Mouse (Mus musculus) midbrain, embryonic 16.5 days (tissue): ENCODE results near the gene Kif5c. TPM values are rescaled to one million over a fixed set of nuclear protein-coding genes. Genes with fewer than 3 reads are reported as not detected.
A peak's percentile ranks its signal among the peaks of the same experiment; 100 is the strongest.

Source experiments
- ATAC-seq: fragments of 200-750 bp; cut with Nextera tagmentation; 2 replicates; pipeline ENCODE4 v1.8.0; 2017; ENCODE audit warnings: moderate TSS enrichment
- H3K27ac ChIP-seq: fragments of 300-500 bp; sonication (generic); 2 replicates; pipeline ENCODE4 v1.5.1; 2014; ENCODE audit warnings: mild to moderate bottlenecking, low read length, mixed read lengths
- H3K27me3 ChIP-seq: fragments of 300-500 bp; sonication (generic); 2 replicates; pipeline ENCODE4 v1.6.1; 2014; ENCODE audit warnings: low read depth, low read length, mixed read lengths; ENCODE audit not compliant: control insufficient read depth, insufficient read depth
- H3K36me3 ChIP-seq: fragments of 300-500 bp; sonication (generic); 2 replicates; pipeline ENCODE4 v1.6.1; 2014; ENCODE audit warnings: mild to moderate bottlenecking, low read length, moderate library complexity, mixed read lengths; ENCODE audit not compliant: control insufficient read depth, insufficient read depth
- H3K4me1 ChIP-seq: fragments of 300-500 bp; sonication (generic); 2 replicates; pipeline ENCODE4 v1.6.1; 2014; ENCODE audit warnings: mild to moderate bottlenecking, low read length, mixed read lengths; ENCODE audit not compliant: control insufficient read depth, insufficient read depth
- H3K4me2 ChIP-seq: fragments of 300-500 bp; sonication (generic); 2 replicates; pipeline ENCODE4 v1.6.1; 2014; ENCODE audit warnings: mild to moderate bottlenecking, low read length, mixed read lengths
- H3K4me3 ChIP-seq: fragments of 300-500 bp; sonication (generic); 2 replicates; pipeline ENCODE4 v1.5.1; 2014; ENCODE audit warnings: low read depth, mild to moderate bottlenecking, low read length, moderate library complexity, mixed read lengths
- H3K9ac ChIP-seq: fragments of 300-500 bp; sonication (generic); 2 replicates; pipeline ENCODE4 v1.6.1; 2014; ENCODE audit warnings: low read depth, low read length, mixed read lengths
- H3K9me3 ChIP-seq: fragments of 300-500 bp; sonication (generic); replicated peaks from 2 replicates; pipeline ENCODE4 v1.6.1; 2014; ENCODE audit warnings: mild to moderate bottlenecking, low read length, mixed read lengths; ENCODE audit not compliant: control insufficient read depth, poor library complexity, severe bottlenecking
- WGBS: fragments of 180-500 bp; shearing (Covaris S2); extraction: QIAGEN DNeasy Blood & Tissue Kit; methylation state at CpG from one replicate; pipeline ENCODE4 v1.1.7; 2014; 5-methylcytosine and 5-hydroxymethylcytosine counted together
- polyA plus RNA-seq: library from polyadenylated mRNA; unstranded; fragments of >200 nt; fragmentation: Nextera tagmentation; extraction: Ambion mirVana; gene quantifications from 2 replicates; pipeline ENCODE4 v1.2.1, GENCODE M21; 2015

The Kif5c gene
- polyA plus RNA-seq, 1 experiment from 2014 or later, result 194 TPM

DNA sequence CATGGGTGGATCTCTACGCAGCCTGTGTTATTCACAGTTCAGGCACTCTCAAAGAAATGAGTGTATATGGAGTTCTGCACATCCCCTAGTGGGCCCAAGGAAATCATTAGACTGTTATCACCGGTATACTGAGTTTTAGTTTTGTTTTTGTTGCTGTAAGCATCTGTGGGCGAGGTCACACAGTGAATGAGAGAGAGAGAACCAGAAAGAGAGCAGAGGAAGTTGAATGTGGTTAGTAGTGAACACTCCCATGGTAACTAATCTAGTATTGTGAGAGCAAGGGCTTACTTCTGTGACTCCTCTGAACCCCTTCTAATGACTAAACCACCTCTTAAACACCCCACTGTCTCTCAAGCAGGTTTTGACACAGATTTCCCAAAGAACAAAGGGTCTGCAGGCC lies 2.3 kb upstream of the Kif5c start:
- Histone ChIP-seq H3K4me2 (no peak overlapping the region), H3K36me3 (no peaks in the 10 kb centered on the region), H3K4me1 (peaks cover 7% of the 10 kb centered on the region), H3K9me3 (no peaks in the 10 kb centered on the region), H3K9ac (no peak overlapping the region), H3K4me3 (no peak overlapping the region), H3K27ac (no peak overlapping the region), H3K27me3 (no peaks in the 10 kb centered on the region)
- WGBS, result 71% methylated on average over 3 of the region's 3 CpGs
- no peak for ATAC-seq

DNA sequence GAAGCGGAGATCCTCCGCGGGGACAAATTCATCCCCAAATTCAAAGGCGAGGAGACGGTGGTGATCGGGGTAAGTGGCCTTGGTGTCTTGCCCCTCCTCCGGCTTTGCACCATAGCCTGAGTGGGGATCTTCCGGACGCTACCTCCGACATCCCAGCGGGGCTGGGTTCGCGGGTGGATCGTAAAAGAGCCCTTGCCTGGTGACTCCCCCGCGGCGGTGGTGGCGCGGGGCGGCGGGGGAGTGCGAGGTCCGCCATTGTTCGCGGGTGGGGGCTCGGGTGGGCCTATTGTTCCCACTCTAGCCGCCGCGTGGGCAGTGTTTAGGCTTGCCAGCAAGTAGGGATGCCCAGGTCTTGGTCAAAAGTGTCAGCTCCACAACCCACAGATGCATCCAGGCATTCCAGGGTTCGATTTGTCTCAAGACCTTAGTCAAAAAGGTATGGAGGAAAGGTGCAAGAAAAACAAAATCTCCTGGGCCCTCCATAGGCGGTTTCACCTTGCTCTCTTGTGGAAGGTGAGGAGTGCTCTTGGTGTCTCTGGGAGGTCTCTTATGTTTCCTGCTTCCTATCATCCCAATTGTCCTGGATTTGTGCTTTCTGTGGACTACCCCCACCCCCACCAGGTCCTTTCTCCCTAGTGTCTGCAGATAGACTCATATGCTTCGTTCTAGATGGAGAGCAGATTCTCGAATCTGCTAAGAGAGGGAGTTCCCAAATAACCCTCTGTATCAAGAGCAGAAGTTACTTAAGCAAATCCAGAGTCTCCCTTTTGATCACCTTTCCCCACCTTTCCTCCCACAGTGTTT lies 823 bp downstream of the Kif5c start:
- Histone ChIP-seq H3K9me3 (no peaks in the 10 kb centered on the region), H3K27ac (peak overlapping the region; percentile 94), H3K36me3 (no peaks in the 10 kb centered on the region), H3K4me1 (peaks cover 17% of the 10 kb centered on the region), H3K27me3 (no peaks in the 10 kb centered on the region), H3K4me3 (peak overlapping the region; percentile 99), H3K9ac (peak overlapping the region; percentile 98), H3K4me2 (peak overlapping the region; percentile 72)
- ATAC-seq, result peak; percentile 40
- under 1% methylated on average over 33 of the region's 33 CpGs for WGBS

DNA sequence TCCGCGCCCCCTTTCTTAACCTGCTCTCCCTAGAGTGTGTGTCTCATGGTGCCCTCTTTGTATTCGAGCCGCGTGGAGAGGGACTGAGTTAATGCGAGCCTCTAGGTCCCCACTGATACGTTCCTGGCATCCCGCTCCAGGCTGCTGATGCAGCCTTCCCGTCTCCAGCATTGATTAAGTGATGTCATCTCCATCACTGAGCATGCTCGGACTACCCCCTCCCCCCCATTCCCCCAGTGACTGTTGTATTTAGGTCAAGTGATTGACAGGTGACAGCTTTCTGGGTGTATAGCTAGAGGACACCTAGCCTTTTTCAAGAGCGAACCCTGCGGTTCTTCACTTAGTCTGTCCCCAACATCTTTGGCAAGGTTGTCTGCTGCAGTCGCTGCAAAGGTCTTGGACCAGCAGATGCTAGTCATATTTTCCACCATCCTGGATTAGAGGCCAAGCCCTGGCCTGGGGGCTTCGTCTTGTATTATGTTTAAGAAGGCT lies 1.6 kb downstream of the Kif5c start:
- peak; percentile 75 for ATAC-seq
- 4% methylated on average over 14 of the region's 14 CpGs for WGBS
- peak overlapping the region; percentile 99 for H3K4me3 ChIP-seq
- peak overlapping the region; percentile 94 for H3K27ac ChIP-seq
- H3K4me2 ChIP-seq, result peak overlapping the region; percentile 72
- no peaks in the 10 kb centered on the region for H3K36me3 ChIP-seq
- no peaks in the 10 kb centered on the region for H3K27me3 ChIP-seq
- H3K4me1 ChIP-seq, result peaks cover 17% of the 10 kb centered on the region
- H3K9ac ChIP-seq, result peak overlapping the region; percentile 98
- H3K9me3 ChIP-seq, result no peaks in the 10 kb centered on the region

DNA sequence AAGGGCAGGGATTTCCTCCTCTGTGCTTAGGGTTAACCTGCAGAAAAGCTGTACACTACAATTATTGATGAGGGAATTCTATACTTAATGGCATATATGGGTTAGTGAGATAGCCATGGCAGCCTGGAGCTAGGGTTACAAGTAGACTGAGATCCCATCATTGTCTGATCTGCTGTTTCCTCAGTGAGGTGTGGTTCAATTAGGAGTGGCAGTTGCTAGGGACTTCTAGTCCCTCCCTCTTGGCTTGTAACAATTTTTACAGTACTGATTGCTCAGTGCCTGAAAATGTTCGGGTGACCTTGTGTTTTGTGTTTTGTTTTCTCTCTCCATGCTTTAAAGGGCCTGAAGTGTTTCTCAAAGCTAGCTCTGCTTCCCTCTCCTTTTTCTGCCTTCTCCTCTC lies 2.1 kb downstream of the Kif5c start:
- no peaks in the 10 kb centered on the region for H3K36me3 ChIP-seq
- ATAC-seq, result no peak
- H3K9ac ChIP-seq, result peak overlapping the region; percentile 98
- H3K4me1 ChIP-seq, result peaks cover 21% of the 10 kb centered on the region
- peak overlapping the region; percentile 72 for H3K4me2 ChIP-seq
- no peaks in the 10 kb centered on the region for H3K9me3 ChIP-seq
- peak overlapping the region; percentile 99 for H3K4me3 ChIP-seq
- WGBS, result 45% methylated on average over 1 of the region's 1 CpGs
- H3K27me3 ChIP-seq, result no peaks in the 10 kb centered on the region
- peak overlapping the region; percentile 94 for H3K27ac ChIP-seq

DNA sequence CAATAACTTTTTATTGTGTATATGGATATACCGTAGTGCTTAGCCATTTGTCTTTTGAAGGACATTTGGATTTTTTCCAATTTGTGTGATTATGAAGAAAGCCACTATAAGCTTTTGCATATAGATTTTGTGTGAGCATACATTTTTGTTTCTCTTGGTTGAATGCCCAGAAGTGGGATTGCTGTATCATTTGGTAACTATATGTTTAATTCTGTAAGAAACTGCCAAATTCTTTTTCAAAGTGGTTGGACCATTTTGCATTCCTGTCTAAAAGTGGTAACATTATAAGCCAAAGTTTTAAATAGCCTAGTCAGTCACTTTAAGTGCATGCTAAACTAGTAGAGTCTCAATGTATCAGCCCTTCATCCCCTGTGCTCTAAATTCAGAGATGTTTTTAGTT lies 6.5 kb downstream of the Kif5c start:
- no peak for ATAC-seq
- H3K36me3 ChIP-seq, result no peaks in the 10 kb centered on the region
- no peak overlapping the region for H3K4me3 ChIP-seq
- H3K4me1 ChIP-seq, result peaks cover 43% of the 10 kb centered on the region
- H3K4me2 ChIP-seq, result no peak overlapping the region
- H3K9me3 ChIP-seq, result no peaks in the 10 kb centered on the region
- H3K9ac ChIP-seq, result no peak overlapping the region
- H3K27me3 ChIP-seq, result no peaks in the 10 kb centered on the region
- H3K27ac ChIP-seq, result no peak overlapping the region
- WGBS, result 89% methylated on average over 1 of the region's 1 CpGs

DNA sequence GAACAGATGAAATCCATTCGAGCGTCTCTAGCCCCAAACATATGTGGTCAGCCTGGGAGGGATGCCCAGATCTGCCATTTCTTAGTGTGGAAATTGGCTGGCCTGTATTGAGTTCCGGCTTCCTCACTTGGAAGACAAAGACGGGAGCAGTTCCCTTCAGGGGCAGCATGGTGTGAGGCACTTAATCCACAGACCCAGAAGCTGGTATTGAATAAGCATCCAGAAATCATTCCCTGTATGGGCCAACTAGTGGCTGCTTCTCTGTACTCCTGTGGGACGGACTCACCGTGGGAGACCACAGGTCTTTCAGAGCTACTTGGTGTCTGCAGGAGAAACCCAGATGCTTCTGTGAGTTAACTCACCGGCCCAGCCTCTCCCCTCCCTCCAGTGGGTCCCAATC lies 8.5 kb downstream of the Kif5c start:
- H3K27ac ChIP-seq, result peak overlapping the region; percentile 47; the same call in 1 of the 2 replicates
- H3K27me3 ChIP-seq, result no peaks in the 10 kb centered on the region
- H3K4me3 ChIP-seq, result no peak overlapping the region
- H3K9ac ChIP-seq, result no peak overlapping the region
- H3K36me3 ChIP-seq, result no peaks in the 10 kb centered on the region
- peak overlapping the region; percentile 17; the same call in 1 of the 2 replicates for H3K4me2 ChIP-seq
- H3K9me3 ChIP-seq, result no peaks in the 10 kb centered on the region
- 41% methylated on average over 7 of the region's 7 CpGs for WGBS
- ATAC-seq, result peak; percentile 54
- H3K4me1 ChIP-seq, result peaks cover 33% of the 10 kb centered on the region

DNA sequence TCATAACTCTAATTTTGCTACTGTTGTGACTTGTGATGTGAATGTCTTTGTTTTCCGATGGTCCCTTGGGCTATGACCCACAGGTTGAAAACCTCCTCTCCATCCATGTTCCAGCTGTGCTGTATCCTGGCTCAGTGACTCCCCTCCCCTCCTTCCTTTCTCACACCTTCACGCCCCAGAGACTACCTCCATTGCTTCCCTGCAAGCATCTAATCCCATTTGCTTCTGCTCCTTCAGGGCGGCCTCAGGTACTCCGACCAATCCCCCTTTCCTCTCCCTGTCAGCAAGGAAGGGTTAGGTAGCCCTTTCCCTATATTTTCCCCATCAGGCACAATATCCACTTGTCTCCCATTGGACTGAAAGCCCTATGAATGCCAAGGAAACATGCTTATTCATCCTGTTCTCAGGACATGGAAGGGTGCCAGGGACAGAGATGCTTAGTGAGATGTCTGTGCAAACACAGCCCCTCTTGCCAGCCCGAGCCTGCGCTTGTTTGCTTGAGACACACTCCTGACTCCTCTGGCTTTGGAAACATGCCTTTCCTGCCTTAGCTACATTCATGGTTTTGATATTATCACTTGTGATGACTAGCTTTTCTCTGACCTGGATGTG lies 9.1 kb downstream of the Kif5c start:
- ATAC-seq, result peak; percentile 26; the same call in 1 of the 2 replicates
- Histone ChIP-seq H3K9ac (no peak overlapping the region), H3K4me3 (no peak overlapping the region), H3K4me1 (peaks cover 38% of the 10 kb centered on the region), H3K27me3 (no peaks in the 10 kb centered on the region), H3K4me2 (no peak overlapping the region), H3K27ac (no peak overlapping the region), H3K9me3 (no peaks in the 10 kb centered on the region), H3K36me3 (no peaks in the 10 kb centered on the region)
- 65% methylated on average over 6 of the region's 6 CpGs for WGBS

DNA sequence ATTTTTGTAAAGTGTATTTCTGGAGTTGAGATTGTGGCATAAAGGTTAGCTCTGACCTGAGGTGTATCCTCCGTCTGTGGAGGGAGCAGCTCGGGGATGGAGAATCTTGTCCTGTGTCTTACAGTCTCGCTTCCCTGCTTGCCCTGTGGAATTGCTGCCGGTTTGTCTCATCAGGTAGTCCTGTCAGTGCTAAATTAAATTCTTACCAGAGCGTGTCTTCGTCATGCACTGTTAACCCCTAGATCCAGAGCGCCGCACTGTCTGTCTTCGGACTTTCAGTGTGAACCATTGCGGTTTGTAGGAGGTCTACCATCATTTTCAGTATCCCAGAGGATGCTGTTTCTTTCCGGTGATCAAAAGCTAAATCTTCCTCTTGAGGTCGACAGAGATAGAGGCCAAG lies 10.1 kb downstream of the Kif5c start:
- H3K27ac ChIP-seq, result no peak overlapping the region
- H3K27me3 ChIP-seq, result no peaks in the 10 kb centered on the region
- H3K4me3 ChIP-seq, result no peak overlapping the region
- no peaks in the 10 kb centered on the region for H3K9me3 ChIP-seq
- H3K36me3 ChIP-seq, result no peaks in the 10 kb centered on the region
- H3K4me1 ChIP-seq, result peaks cover 48% of the 10 kb centered on the region
- WGBS, result 64% methylated on average over 12 of the region's 12 CpGs
- no peak for ATAC-seq
- H3K9ac ChIP-seq, result no peak overlapping the region
- no peak overlapping the region for H3K4me2 ChIP-seq

DNA sequence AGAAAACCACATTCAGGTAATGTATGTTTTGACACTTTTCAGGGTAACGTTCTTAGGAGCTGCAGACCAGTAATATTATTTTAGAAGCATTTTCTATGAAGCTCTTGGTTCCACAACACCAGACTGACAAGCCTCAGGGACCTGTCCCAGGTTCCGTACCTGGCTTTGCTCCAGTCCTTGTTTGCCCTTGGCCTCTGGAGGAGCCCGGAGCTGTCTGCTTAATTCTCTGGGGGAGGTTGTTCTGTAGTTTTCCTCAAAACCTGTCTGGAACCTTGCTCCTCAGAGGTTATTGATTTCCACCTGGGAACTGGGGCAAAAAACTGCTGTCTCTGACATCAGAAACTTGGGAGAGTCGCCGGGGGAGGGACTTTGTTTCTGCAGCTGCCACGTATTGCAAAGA lies 11.5 kb downstream of the Kif5c start:
- Histone ChIP-seq H3K4me1 (peaks cover 55% of the 10 kb centered on the region), H3K36me3 (no peaks in the 10 kb centered on the region)
- 86% methylated on average over 6 of the region's 6 CpGs for WGBS

More for the DNA sequence above, 11.5 kb downstream of the Kif5c start:
- ATAC-seq, result no peak
- no peaks in the 10 kb centered on the region for H3K27me3 ChIP-seq
- H3K9me3 ChIP-seq, result no peaks in the 10 kb centered on the region
- H3K4me3 ChIP-seq, result no peak overlapping the region
- H3K4me2 ChIP-seq, result no peak overlapping the region
- H3K9ac ChIP-seq, result no peak overlapping the region
- H3K27ac ChIP-seq, result no peak overlapping the region
